Mouse (Mus musculus): ENCODE data around the gene Zbtb12.

GRCm38 (mm10) chr17:34895724-34896123 is 16.4 kb downstream of the Zbtb12 start:
- TF ChIP-seq CTCF (IDR thresholded peaks at IDR 0.05) (no peak), EP300 (IDR thresholded peaks at IDR 0.05) (no peak)
